Mouse (Mus musculus) C2C12 (cell line): ENCODE results near the gene Tpst2.

Experiments used
- CEBPB ChIP-seq: IDR thresholded peaks from one replicate; pipeline ENCODE4 v1.6.1; 2011; ENCODE audit warnings: low read depth, mild to moderate bottlenecking, control low read depth, moderate library complexity
- CTCF ChIP-seq: IDR thresholded peaks from one replicate; pipeline ENCODE4 v1.5.1; 2011; ENCODE audit not compliant: control insufficient read depth, insufficient read depth, insufficient read length
- MAX ChIP-seq: IDR thresholded peaks from one replicate; pipeline ENCODE4 v1.6.1; 2011; ENCODE audit warnings: mild to moderate bottlenecking, control low read depth
- MYOD1 ChIP-seq: IDR thresholded peaks from one replicate; pipeline ENCODE4 v1.6.1; 2011; ENCODE audit warnings: low read depth; ENCODE audit not compliant: control insufficient read depth, insufficient read length
- MYOG ChIP-seq: IDR thresholded peaks from one replicate; pipeline ENCODE4 v1.6.1; 2011; ENCODE audit not compliant: control insufficient read depth, insufficient read length; ENCODE audit errors: extremely low read depth
- USF1 ChIP-seq: IDR thresholded peaks from one replicate; pipeline ENCODE4 v1.6.1; 2011; ENCODE audit warnings: low read depth, mild to moderate bottlenecking, control low read depth, moderate library complexity

DNA sequence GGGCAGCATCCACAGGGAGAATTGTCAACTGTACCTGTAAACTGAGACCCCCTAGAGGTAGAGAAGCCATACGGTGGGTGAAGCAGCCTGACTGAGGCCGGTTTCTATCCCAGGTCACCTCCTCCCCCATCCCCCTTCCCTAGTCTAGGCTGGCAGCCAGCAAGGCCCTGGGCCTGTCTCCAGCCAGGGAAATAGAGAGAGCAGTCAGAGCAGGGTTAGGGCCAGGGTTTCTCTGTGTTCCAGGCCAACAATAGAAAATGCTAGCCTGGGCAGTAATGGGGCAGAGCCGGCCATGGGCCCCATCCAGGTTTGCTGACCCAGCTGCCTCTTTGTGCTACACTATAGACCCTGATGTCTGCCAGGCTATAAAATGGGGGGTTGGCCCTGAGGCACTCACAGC is 21.1 kb upstream of the Tpst2 start, which contains the start of gene Crybb1:
- TF ChIP-seq CTCF: no peak
- TF ChIP-seq CEBPB: no peak
- no peak for TF ChIP-seq MAX
- no peak for TF ChIP-seq MYOG
- TF ChIP-seq USF1: no peak
- no peak for TF ChIP-seq MYOD1
